Mouse (Mus musculus) hindbrain, embryonic 14.5 days (tissue): ENCODE data around the gene Fkbp8. TPM values are rescaled to one million over a fixed set of nuclear protein-coding genes. Genes with fewer than 3 reads are reported as not detected.

ENCODE experiments used
- ATAC-seq: fragments of 200-750 bp; cut with Nextera tagmentation; 2 replicates; pipeline ENCODE4 v1.8.0; 2017; ENCODE audit warnings: moderate number of reproducible peaks, mild to moderate bottlenecking, moderate TSS enrichment, moderate library complexity; ENCODE audit not compliant: low FRiP score
- DNase-seq: peaks from one replicate; pipeline ENCODE4 v3.0.0-alpha.2; 2015; ENCODE audit warnings: low spot score
- H3K27ac ChIP-seq: fragments of 300-500 bp; sonication (generic); 2 replicates; pipeline ENCODE4 v1.5.1; 2014; ENCODE audit warnings: mild to moderate bottlenecking, moderate library complexity
- H3K27me3 ChIP-seq: fragments of 300-500 bp; sonication (generic); 2 replicates; pipeline ENCODE4 v1.6.1; 2014; ENCODE audit warnings: mild to moderate bottlenecking, low read length, mixed read lengths; ENCODE audit not compliant: control insufficient read depth, insufficient read depth
- H3K36me3 ChIP-seq: fragments of 300-500 bp; sonication (generic); replicated peaks from 2 replicates; pipeline ENCODE4 v1.6.1; 2014; ENCODE audit not compliant: control insufficient read depth, insufficient read depth
- H3K4me1 ChIP-seq: fragments of 300-500 bp; sonication (generic); replicated peaks from 2 replicates; pipeline ENCODE4 v1.6.1; 2014; ENCODE audit warnings: antibody characterized with exemption, low read length, mixed read lengths; ENCODE audit not compliant: control insufficient read depth, insufficient read depth
- H3K4me2 ChIP-seq: fragments of 300-500 bp; sonication (generic); replicated peaks from 2 replicates; pipeline ENCODE4 v1.6.1; 2014; ENCODE audit warnings: mild to moderate bottlenecking, moderate library complexity
- H3K4me3 ChIP-seq: fragments of 300-500 bp; sonication (generic); replicated peaks from 2 replicates; pipeline ENCODE4 v1.5.1; 2014; ENCODE audit warnings: mild to moderate bottlenecking, low read length
- H3K9ac ChIP-seq: fragments of 300-500 bp; sonication (generic); 2 replicates; pipeline ENCODE4 v1.6.1; 2014
- H3K9me3 ChIP-seq: fragments of 300-500 bp; sonication (generic); 2 replicates; pipeline ENCODE4 v1.6.1; 2016; ENCODE audit warnings: low read length; ENCODE audit not compliant: control insufficient read depth
- WGBS: fragments of 180-500 bp; shearing (Covaris S2); extraction: QIAGEN DNeasy Blood & Tissue Kit; methylation state at CpG from one replicate; pipeline ENCODE4 v1.1.7; 2014; 5-methylcytosine and 5-hydroxymethylcytosine counted together
- polyA plus RNA-seq: library from polyadenylated mRNA; unstranded; fragments of >200 nt; fragmentation: Nextera tagmentation; extraction: Ambion mirVana; gene quantifications from 2 replicates; pipeline ENCODE4 v1.2.1, GENCODE M21; 2014

Gene Fkbp8
- polyA plus RNA-seq, 1 experiment from 2014 or later, result 328 TPM

GRCm38 (mm10) chr8:70500386-70501301, 26.9 kb upstream of the Fkbp8 start:
- Histone ChIP-seq H3K9me3 (no peaks in the 10 kb centered on the region), H3K9ac (no peak overlapping the region), H3K27me3 (peaks cover 87% of the 10 kb centered on the region), H3K4me2 (peak overlapping the region; percentile 28), H3K27ac (no peak overlapping the region), H3K4me3 (0 out of 2 replicates have a peak overlapping the region, but pooled peaks have one; percentile 3), H3K4me1 (peaks cover 29% of the 10 kb centered on the region), H3K36me3 (peaks cover 10% of the 10 kb centered on the region; the same call in 1 of the 2 replicates)
- DNase-seq (no peak), ATAC-seq (no peak)
- 8% methylated on average over 39 of the region's 39 CpGs for WGBS

GRCm38 (mm10) chr8:70501820-70502529, 25.5 kb upstream of the Fkbp8 start:
- H3K9ac ChIP-seq, result no peak overlapping the region
- DNase-seq, result no peak
- peaks cover 73% of the 10 kb centered on the region for H3K27me3 ChIP-seq
- 17% methylated on average over 22 of the region's 23 CpGs for WGBS
- no peaks in the 10 kb centered on the region for H3K9me3 ChIP-seq
- peaks cover 13% of the 10 kb centered on the region for H3K36me3 ChIP-seq
- no peak for ATAC-seq
- peaks cover 32% of the 10 kb centered on the region for H3K4me1 ChIP-seq
- no peak overlapping the region for H3K4me2 ChIP-seq
- H3K4me3 ChIP-seq, result no peak overlapping the region
- H3K27ac ChIP-seq, result no peak overlapping the region

GRCm38 (mm10) chr8:70502540-70502939, 25.0 kb upstream of the Fkbp8 start:
- Histone ChIP-seq H3K4me2 (no peak overlapping the region), H3K27me3 (peaks cover 68% of the 10 kb centered on the region), H3K36me3 (peaks cover 19% of the 10 kb centered on the region), H3K27ac (no peak overlapping the region), H3K4me3 (no peak overlapping the region), H3K9ac (no peak overlapping the region), H3K4me1 (peaks cover 32% of the 10 kb centered on the region), H3K9me3 (no peaks in the 10 kb centered on the region)
- DNase-seq (no peak), ATAC-seq (no peak)
- 44% methylated on average over 12 of the region's 12 CpGs for WGBS

GRCm38 (mm10) chr8:70503062-70503750, 24.3 kb upstream of the Fkbp8 start:
- Histone ChIP-seq H3K4me3 (no peak overlapping the region), H3K27me3 (peaks cover 61% of the 10 kb centered on the region), H3K4me2 (0 out of 2 replicates have a peak overlapping the region, but pooled peaks have one; percentile 5), H3K36me3 (peaks cover 24% of the 10 kb centered on the region), H3K4me1 (peaks cover 32% of the 10 kb centered on the region), H3K9me3 (no peaks in the 10 kb centered on the region), H3K9ac (no peak overlapping the region), H3K27ac (no peak overlapping the region)
- peak; percentile 68 for DNase-seq
- ATAC-seq, result no peak
- WGBS, result 13% methylated on average over 46 of the region's 46 CpGs

- DNase-seq, result no peak
- H3K4me2 ChIP-seq, result no peak overlapping the region
- no peaks in the 10 kb centered on the region for H3K9me3 ChIP-seq
- H3K27ac ChIP-seq, result no peak overlapping the region
- ATAC-seq, result no peak
- peaks cover 40% of the 10 kb centered on the region for H3K4me1 ChIP-seq
- peaks cover 34% of the 10 kb centered on the region for H3K36me3 ChIP-seq
- H3K4me3 ChIP-seq, result no peak overlapping the region
- WGBS, result 42% methylated on average over 16 of the region's 16 CpGs
- no peak overlapping the region for H3K9ac ChIP-seq
- H3K27me3 ChIP-seq, result peaks cover 50% of the 10 kb centered on the region
Measured at GRCm38 (mm10) chr8:70504291-70504716, 23.2 kb upstream of the Fkbp8 start.

- peaks cover 45% of the 10 kb centered on the region for H3K27me3 ChIP-seq
- peak overlapping the region; percentile 83; the same call in 1 of the 2 replicates for H3K4me2 ChIP-seq
- ATAC-seq (no peak), DNase-seq (peak; percentile 84)
- WGBS, result 77% methylated on average over 3 of the region's 3 CpGs
- no peak overlapping the region for H3K27ac ChIP-seq
- H3K9ac ChIP-seq, result no peak overlapping the region
- H3K4me1 ChIP-seq, result peaks cover 44% of the 10 kb centered on the region
- H3K36me3 ChIP-seq, result peaks cover 34% of the 10 kb centered on the region
- H3K4me3 ChIP-seq, result no peak overlapping the region
- no peaks in the 10 kb centered on the region for H3K9me3 ChIP-seq
Measured at GRCm38 (mm10) chr8:70504851-70505250, 22.7 kb upstream of the Fkbp8 start.

- Histone ChIP-seq H3K27me3 (peaks cover 35% of the 10 kb centered on the region), H3K36me3 (peaks cover 34% of the 10 kb centered on the region), H3K4me2 (peak overlapping the region; percentile 83), H3K27ac (peak overlapping the region; percentile 83), H3K9me3 (no peaks in the 10 kb centered on the region), H3K4me1 (peaks cover 41% of the 10 kb centered on the region), H3K9ac (peak overlapping the region; percentile 67), H3K4me3 (peak overlapping the region; percentile 46)
- peak; percentile 7; the same call in 1 of the 2 replicates for ATAC-seq
- WGBS, result 33% methylated on average over 32 of the region's 32 CpGs
- DNase-seq, result no peak
Measured at GRCm38 (mm10) chr8:70505698-70506327, 21.7 kb upstream of the Fkbp8 start.

- peaks cover 28% of the 10 kb centered on the region for H3K27me3 ChIP-seq
- H3K27ac ChIP-seq, result peak within 1 kb of the TSS; percentile 83
- ATAC-seq (peak; percentile 86), DNase-seq (peak; percentile 94)
- H3K9me3 ChIP-seq, result no peaks in the 10 kb centered on the region
- peak within 1 kb of the TSS; percentile 83 for H3K4me2 ChIP-seq
- H3K36me3 ChIP-seq, result peaks cover 34% of the 10 kb centered on the region
- peaks cover 43% of the 10 kb centered on the region for H3K4me1 ChIP-seq
- H3K4me3 ChIP-seq, result peak within 1 kb of the TSS; percentile 46
- peak within 1 kb of the TSS; percentile 67 for H3K9ac ChIP-seq
- WGBS, result 2% methylated on average over 40 of the region's 40 CpGs
Measured at GRCm38 (mm10) chr8:70506328-70507026, 21.0 kb upstream of the Fkbp8 start, which contains the start of gene Rex1bd. TSS of gene Rex1bd (minus strand) at chr8:70506752.
